Mouse (Mus musculus) ES-Bruce4 (cell line): ENCODE measurements around the gene BC029722.

Experiments used
- CTCF ChIP-seq: IDR thresholded peaks from one replicate; pipeline ENCODE4 v1.8.1; 2011; ENCODE audit warnings: low read depth, low read length
- EP300 ChIP-seq: IDR thresholded peaks from 2 replicates; pipeline ENCODE4 v1.6.1; 2011; ENCODE audit warnings: low read depth, low read length; ENCODE audit not compliant: insufficient read depth
- POLR2A ChIP-seq: IDR thresholded peaks from one replicate; pipeline ENCODE4 v1.8.1; 2011; ENCODE audit warnings: low read length; ENCODE audit not compliant: insufficient read depth

- no peak for TF ChIP-seq EP300
- no peak for TF ChIP-seq CTCF
- no peak for TF ChIP-seq POLR2A
Measured at GRCm38 (mm10) chr2:155863301-155863867, 44.2 kb upstream of the BC029722 start.
